Mouse (Mus musculus) midbrain, embryonic 10.5 days (tissue): Measurements from ENCODE around the gene Efna1. TPM values are rescaled to one million over a fixed set of nuclear protein-coding genes. Genes with fewer than 3 reads are reported as not detected.

ENCODE experiments used
- DNase-seq: peaks from one replicate; pipeline ENCODE4 v3.0.0-alpha.2; 2017; ENCODE audit warnings: low spot score
- H3K27ac ChIP-seq: fragments of 300-500 bp; sonication (generic); replicated peaks from 2 replicates; pipeline ENCODE4 v1.5.1; 2016; ENCODE audit warnings: mild to moderate bottlenecking
- H3K27me3 ChIP-seq: fragments of 300-500 bp; sonication (generic); 2 replicates; pipeline ENCODE4 v1.6.1; 2016; ENCODE audit warnings: low read depth, mild to moderate bottlenecking; ENCODE audit not compliant: poor library complexity, severe bottlenecking
- H3K36me3 ChIP-seq: fragments of 300-500 bp; sonication (generic); 2 replicates; pipeline ENCODE4 v1.6.1; 2016; ENCODE audit warnings: mild to moderate bottlenecking, moderate library complexity
- H3K4me1 ChIP-seq: fragments of 300-500 bp; sonication (generic); 2 replicates; pipeline ENCODE4 v1.6.1; 2016
- H3K4me3 ChIP-seq: fragments of 300-500 bp; sonication (generic); 2 replicates; pipeline ENCODE4 v1.5.1; 2016; ENCODE audit warnings: mild to moderate bottlenecking, moderate library complexity
- H3K9me3 ChIP-seq: fragments of 300-500 bp; sonication (generic); replicated peaks from 2 replicates; pipeline ENCODE4 v1.6.1; 2016; ENCODE audit warnings: mild to moderate bottlenecking
- WGBS: fragments of 180-500 bp; shearing (Covaris S2); methylation state at CpG from one replicate; pipeline ENCODE4 v1.1.7; 2016; 5-methylcytosine and 5-hydroxymethylcytosine counted together
- polyA plus RNA-seq: library from polyadenylated mRNA; unstranded; fragments of >200 nt; fragmentation: Nextera tagmentation; extraction: Ambion mirVana; gene quantifications from 2 replicates; pipeline ENCODE4 v1.2.1, GENCODE M21; 2016

The Efna1 gene
- polyA plus RNA-seq, 1 experiment from 2014 or later, result 11.8 TPM

GRCm38 (mm10) chr3:89244158-89244981 is 36.6 kb downstream of the Efna1 start:
- H3K27me3 ChIP-seq, result peaks cover 28% of the 10 kb centered on the region
- peaks cover 50% of the 10 kb centered on the region for H3K4me1 ChIP-seq
- H3K9me3 ChIP-seq, result no peaks in the 10 kb centered on the region
- peak overlapping the region; percentile 86 for H3K4me3 ChIP-seq
- WGBS, result 11% methylated on average over 25 of the region's 25 CpGs
- no peak for DNase-seq
- H3K36me3 ChIP-seq, result peaks cover 26% of the 10 kb centered on the region
- peak overlapping the region; percentile 93 for H3K27ac ChIP-seq

- WGBS, result 8% methylated on average over 14 of the region's 14 CpGs
- peaks cover 51% of the 10 kb centered on the region for H3K4me1 ChIP-seq
- H3K27ac ChIP-seq, result peak overlapping the region; percentile 93; the same call in 1 of the 2 replicates
- peak; percentile 58 for DNase-seq
- no peaks in the 10 kb centered on the region for H3K9me3 ChIP-seq
- H3K4me3 ChIP-seq, result peak overlapping the region; percentile 86
- H3K36me3 ChIP-seq, result peaks cover 25% of the 10 kb centered on the region
- peaks cover 28% of the 10 kb centered on the region for H3K27me3 ChIP-seq
These were observed 37.3 kb downstream of the Efna1 start for GRCm38 (mm10) chr3:89243609-89244008.

- Histone ChIP-seq H3K9me3 (no peaks in the 10 kb centered on the region), H3K4me1 (peaks cover 49% of the 10 kb centered on the region), H3K27me3 (peaks cover 28% of the 10 kb centered on the region), H3K36me3 (peaks cover 25% of the 10 kb centered on the region), H3K4me3 (no peak overlapping the region), H3K27ac (no peak overlapping the region)
- peak; percentile 64 for DNase-seq
- WGBS, result 74% methylated on average over 9 of the region's 9 CpGs
These were observed 38.5 kb downstream of the Efna1 start for GRCm38 (mm10) chr3:89242331-89242895.

GRCm38 (mm10) chr3:89238494-89238893 is 42.4 kb downstream of the Efna1 start:
- Histone ChIP-seq H3K27me3 (peaks cover 3% of the 10 kb centered on the region), H3K9me3 (no peaks in the 10 kb centered on the region), H3K4me1 (peaks cover 11% of the 10 kb centered on the region), H3K4me3 (no peak overlapping the region), H3K27ac (no peak overlapping the region), H3K36me3 (peaks cover 57% of the 10 kb centered on the region)
- DNase-seq, result no peak
- WGBS, result 79% methylated on average over 12 of the region's 12 CpGs

GRCm38 (mm10) chr3:89237682-89238081 is 43.3 kb downstream of the Efna1 start:
- 95% methylated on average over 21 of the region's 21 CpGs for WGBS
- Histone ChIP-seq H3K9me3 (no peaks in the 10 kb centered on the region), H3K4me1 (peaks cover 7% of the 10 kb centered on the region), H3K27ac (peak overlapping the region; percentile 42), H3K27me3 (no peaks in the 10 kb centered on the region; the same call in 1 of the 2 replicates), H3K36me3 (peaks cover 60% of the 10 kb centered on the region), H3K4me3 (no peak overlapping the region)
- DNase-seq, result no peak

GRCm38 (mm10) chr3:89236516-89236915 is 44.4 kb downstream of the Efna1 start:
- 91% methylated on average over 10 of the region's 10 CpGs for WGBS
- Histone ChIP-seq H3K27ac (no peak overlapping the region), H3K4me1 (peaks cover 14% of the 10 kb centered on the region; the same call in 1 of the 2 replicates), H3K4me3 (no peak overlapping the region), H3K9me3 (no peaks in the 10 kb centered on the region), H3K36me3 (peaks cover 54% of the 10 kb centered on the region), H3K27me3 (peaks cover 4% of the 10 kb centered on the region; the same call in 1 of the 2 replicates)
- no peak for DNase-seq

GRCm38 (mm10) chr3:89233562-89234110 is 47.3 kb downstream of the Efna1 start:
- H3K9me3 ChIP-seq, result no peaks in the 10 kb centered on the region
- WGBS, result 87% methylated on average over 14 of the region's 14 CpGs
- H3K27ac ChIP-seq, result 0 out of 2 replicates have a peak overlapping the region, but pooled peaks have one; percentile 25
- no peak overlapping the region for H3K4me3 ChIP-seq
- peaks cover 59% of the 10 kb centered on the region for H3K36me3 ChIP-seq
- DNase-seq, result no peak
- peaks cover 21% of the 10 kb centered on the region for H3K4me1 ChIP-seq
- peaks cover 32% of the 10 kb centered on the region for H3K27me3 ChIP-seq

- Histone ChIP-seq H3K9me3 (no peaks in the 10 kb centered on the region), H3K27me3 (peaks cover 33% of the 10 kb centered on the region), H3K4me3 (no peak overlapping the region), H3K27ac (no peak overlapping the region), H3K4me1 (peaks cover 26% of the 10 kb centered on the region), H3K36me3 (peaks cover 49% of the 10 kb centered on the region)
- DNase-seq, result no peak
- 73% methylated on average over 6 of the region's 6 CpGs for WGBS
These were observed 48.3 kb downstream of the Efna1 start for GRCm38 (mm10) chr3:89232614-89233013.

GRCm38 (mm10) chr3:89231772-89232275 is 49.1 kb downstream of the Efna1 start:
- H3K27ac ChIP-seq, result no peak overlapping the region
- 78% methylated on average over 16 of the region's 16 CpGs for WGBS
- no peaks in the 10 kb centered on the region for H3K9me3 ChIP-seq
- DNase-seq, result no peak
- peaks cover 33% of the 10 kb centered on the region for H3K4me1 ChIP-seq
- H3K36me3 ChIP-seq, result peaks cover 44% of the 10 kb centered on the region
- no peak overlapping the region for H3K4me3 ChIP-seq
- H3K27me3 ChIP-seq, result peaks cover 33% of the 10 kb centered on the region

GRCm38 (mm10) chr3:89231345-89231744 is 49.6 kb downstream of the Efna1 start:
- peaks cover 40% of the 10 kb centered on the region for H3K36me3 ChIP-seq
- H3K4me1 ChIP-seq, result peaks cover 35% of the 10 kb centered on the region
- no peak for DNase-seq
- 72% methylated on average over 7 of the region's 7 CpGs for WGBS
- no peak overlapping the region for H3K27ac ChIP-seq
- no peak overlapping the region for H3K4me3 ChIP-seq
- peaks cover 33% of the 10 kb centered on the region for H3K27me3 ChIP-seq
- H3K9me3 ChIP-seq, result no peaks in the 10 kb centered on the region

- Histone ChIP-seq H3K4me1 (peaks cover 43% of the 10 kb centered on the region), H3K4me3 (no peak overlapping the region), H3K27me3 (peaks cover 33% of the 10 kb centered on the region), H3K27ac (peak overlapping the region; percentile 4; the same call in 1 of the 2 replicates), H3K36me3 (peaks cover 38% of the 10 kb centered on the region), H3K9me3 (no peaks in the 10 kb centered on the region)
- WGBS, result 92% methylated on average over 2 of the region's 2 CpGs
- DNase-seq, result no peak
These were observed 50.4 kb downstream of the Efna1 start for GRCm38 (mm10) chr3:89230561-89230960.

- H3K36me3 ChIP-seq, result peaks cover 39% of the 10 kb centered on the region
- H3K9me3 ChIP-seq, result no peaks in the 10 kb centered on the region
- peaks cover 33% of the 10 kb centered on the region for H3K27me3 ChIP-seq
- H3K4me3 ChIP-seq, result peak overlapping the region; percentile 89; the same call in 1 of the 2 replicates
- H3K27ac ChIP-seq, result peak overlapping the region; percentile 99; the same call in 1 of the 2 replicates
- 63% methylated on average over 4 of the region's 4 CpGs for WGBS
- H3K4me1 ChIP-seq, result peaks cover 56% of the 10 kb centered on the region
- no peak for DNase-seq
These were observed 51.7 kb downstream of the Efna1 start for GRCm38 (mm10) chr3:89229276-89229675.
